Mouse (Mus musculus): ENCODE measurements at regions not wholly inside any gene's neighbourhood (a gene's known extent, or its start where the extent isn't known, plus 50 kb on each side); places are given as distances from the start of the nearest gene placed in this dataset.

GRCm38 (mm10) chr14:67143826-67144225 lies 1134.8 kb upstream of the Gulo start:
- H3K4me3 ChIP-seq (ENCODE audit: low read depth, low read length) = no peak overlapping the region
- H3K27ac ChIP-seq (ENCODE audit: low read depth, low read length) = no peak overlapping the region
- DNase-seq (ENCODE audit: low spot score) = no peak
- H3K9ac ChIP-seq (ENCODE audit: low read depth, low read length) = no peak overlapping the region
- H3K4me1 ChIP-seq (replicated peaks; ENCODE audit: control insufficient read depth, insufficient read depth, low read length) = no peaks in the 10 kb centered on the region; the same call in 1 of the 2 replicates
- no peak for ATAC-seq (ENCODE audit: low FRiP score)
- no peaks in the 10 kb centered on the region for H3K36me3 ChIP-seq (ENCODE audit: control insufficient read depth, insufficient read depth, low read length)
- no peaks in the 10 kb centered on the region for H3K27me3 ChIP-seq (ENCODE audit: control insufficient read depth, insufficient read depth, low read length)
- 53% methylated on average over 6 of the region's 6 CpGs for WGBS
- no peak overlapping the region for H3K4me2 ChIP-seq (replicated peaks; ENCODE audit: low read depth, low read length)
- H3K9me3 ChIP-seq (ENCODE audit: control insufficient read depth, low read length) = no peaks in the 10 kb centered on the region

DNA sequence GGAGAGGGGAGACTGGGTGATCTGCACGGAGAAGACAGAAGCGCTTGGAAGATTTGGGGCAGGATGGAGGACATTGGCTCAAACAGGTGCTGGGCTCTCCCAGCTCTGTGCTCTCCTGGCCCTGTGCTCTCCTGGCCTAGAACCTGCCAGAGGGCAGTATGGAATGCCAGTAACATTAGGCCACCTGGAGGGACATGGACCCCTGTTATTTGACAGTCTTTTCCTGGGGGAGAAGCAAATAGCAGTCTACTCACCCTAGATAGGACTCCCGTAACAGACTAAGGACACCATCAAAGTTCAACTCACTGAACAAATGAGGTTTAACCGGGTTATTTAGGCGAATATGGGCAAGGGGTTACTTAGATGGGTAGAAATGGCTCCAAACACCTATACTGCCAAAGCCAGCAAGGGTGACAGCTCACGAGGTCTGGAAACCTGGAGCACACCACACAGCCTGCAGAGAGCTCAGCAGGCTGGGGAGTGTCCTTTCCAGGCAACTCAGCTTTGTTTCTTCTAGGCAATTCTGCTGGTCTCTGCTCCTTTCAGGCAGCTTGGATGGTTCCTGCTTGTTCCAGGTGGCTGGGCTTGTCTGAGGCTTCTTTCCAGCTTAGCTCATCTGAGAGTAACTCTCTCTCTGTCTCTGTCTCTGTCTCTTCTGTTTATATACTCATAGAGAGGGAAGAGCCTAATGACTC lies 1133.7 kb upstream of the Gulo start:
- Histone ChIP-seq H3K9ac (ENCODE audit: low read depth, low read length) (no peak overlapping the region), H3K9me3 (ENCODE audit: control insufficient read depth, low read length) (no peaks in the 10 kb centered on the region), H3K4me1 (replicated peaks; ENCODE audit: control insufficient read depth, insufficient read depth, low read length) (no peaks in the 10 kb centered on the region; the same call in 1 of the 2 replicates), H3K4me2 (replicated peaks; ENCODE audit: low read depth, low read length) (no peak overlapping the region), H3K4me3 (ENCODE audit: low read depth, low read length) (no peak overlapping the region), H3K27ac (ENCODE audit: low read depth, low read length) (no peak overlapping the region), H3K36me3 (ENCODE audit: control insufficient read depth, insufficient read depth, low read length) (no peaks in the 10 kb centered on the region), H3K27me3 (ENCODE audit: control insufficient read depth, insufficient read depth, low read length) (no peaks in the 10 kb centered on the region)
- 88% methylated on average over 6 of the region's 6 CpGs for WGBS
- ATAC-seq (ENCODE audit: low FRiP score) (no peak), DNase-seq (ENCODE audit: low spot score) (no peak)

GRCm38 (mm10) chr14:67141581-67142441 lies 1132.8 kb upstream of the Gulo start:
- H3K9ac ChIP-seq (ENCODE audit: low read depth, low read length) = no peak overlapping the region
- H3K4me3 ChIP-seq (ENCODE audit: low read depth, low read length) = no peak overlapping the region
- H3K4me1 ChIP-seq (replicated peaks; ENCODE audit: control insufficient read depth, insufficient read depth, low read length) = no peaks in the 10 kb centered on the region; the same call in 1 of the 2 replicates
- no peak overlapping the region for H3K4me2 ChIP-seq (replicated peaks; ENCODE audit: low read depth, low read length)
- H3K36me3 ChIP-seq (ENCODE audit: control insufficient read depth, insufficient read depth, low read length) = no peaks in the 10 kb centered on the region
- ATAC-seq (ENCODE audit: low FRiP score) = no peak
- H3K27ac ChIP-seq (ENCODE audit: low read depth, low read length) = no peak overlapping the region
- H3K27me3 ChIP-seq (ENCODE audit: control insufficient read depth, insufficient read depth, low read length) = no peaks in the 10 kb centered on the region
- 52% methylated on average over 15 of the region's 15 CpGs for WGBS
- no peak for DNase-seq (ENCODE audit: low spot score)
- H3K9me3 ChIP-seq (ENCODE audit: control insufficient read depth, low read length) = no peaks in the 10 kb centered on the region

DNA sequence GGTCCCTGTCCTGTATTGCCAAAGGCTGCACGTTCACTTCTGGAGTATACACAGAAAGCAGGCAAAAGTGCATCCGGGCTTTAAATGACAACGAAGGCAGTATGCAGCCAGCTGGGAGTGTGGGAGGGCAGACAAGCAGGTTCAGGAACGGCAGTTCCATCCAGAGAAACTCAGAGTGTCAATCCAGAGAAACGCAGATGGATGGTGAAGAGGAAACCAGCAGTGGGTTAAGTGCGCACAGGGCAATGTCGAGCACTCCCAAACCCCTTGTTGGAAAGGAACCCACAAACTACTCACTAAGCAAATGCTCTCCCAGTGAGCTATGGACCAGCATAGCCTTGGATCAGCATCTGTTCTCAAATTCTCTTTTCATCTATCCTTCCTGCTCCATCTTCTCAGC lies 1132.1 kb upstream of the Gulo start:
- whole genome bisulfite sequencing = 86% methylated on average over 7 of the region's 7 CpGs
- ATAC-seq (ENCODE audit: low FRiP score) (no peak), DNase-seq (ENCODE audit: low spot score) (no peak)
- H3K4me2 ChIP-seq (replicated peaks; ENCODE audit: low read depth, low read length) = no peak overlapping the region
- H3K4me3 ChIP-seq (ENCODE audit: low read depth, low read length) = no peak overlapping the region
- H3K27ac ChIP-seq (ENCODE audit: low read depth, low read length) = no peak overlapping the region
- H3K36me3 ChIP-seq (ENCODE audit: control insufficient read depth, insufficient read depth, low read length) = no peaks in the 10 kb centered on the region
- no peaks in the 10 kb centered on the region for H3K27me3 ChIP-seq (ENCODE audit: control insufficient read depth, insufficient read depth, low read length)
- H3K9me3 ChIP-seq (ENCODE audit: control insufficient read depth, low read length) = no peaks in the 10 kb centered on the region
- no peaks in the 10 kb centered on the region; the same call in 1 of the 2 replicates for H3K4me1 ChIP-seq (replicated peaks; ENCODE audit: control insufficient read depth, insufficient read depth, low read length)
- H3K9ac ChIP-seq (ENCODE audit: low read depth, low read length) = no peak overlapping the region

- H3K4me3 ChIP-seq (ENCODE audit: low read depth, low read length) = no peak overlapping the region
- DNase-seq (ENCODE audit: low spot score) (no peak), ATAC-seq (ENCODE audit: low FRiP score) (no peak)
- H3K27me3 ChIP-seq (ENCODE audit: control insufficient read depth, insufficient read depth, low read length) = no peaks in the 10 kb centered on the region
- no peak overlapping the region for H3K9ac ChIP-seq (ENCODE audit: low read depth, low read length)
- H3K9me3 ChIP-seq (ENCODE audit: control insufficient read depth, low read length) = no peaks in the 10 kb centered on the region
- no peak overlapping the region for H3K27ac ChIP-seq (ENCODE audit: low read depth, low read length)
- H3K36me3 ChIP-seq (ENCODE audit: control insufficient read depth, insufficient read depth, low read length) = no peaks in the 10 kb centered on the region
- H3K4me2 ChIP-seq (replicated peaks; ENCODE audit: low read depth, low read length) = no peak overlapping the region
- H3K4me1 ChIP-seq (replicated peaks; ENCODE audit: control insufficient read depth, insufficient read depth, low read length) = no peaks in the 10 kb centered on the region; the same call in 1 of the 2 replicates
Measured at GRCm38 (mm10) chr14:67139674-67140073, 1130.7 kb upstream of the Gulo start.

DNA sequence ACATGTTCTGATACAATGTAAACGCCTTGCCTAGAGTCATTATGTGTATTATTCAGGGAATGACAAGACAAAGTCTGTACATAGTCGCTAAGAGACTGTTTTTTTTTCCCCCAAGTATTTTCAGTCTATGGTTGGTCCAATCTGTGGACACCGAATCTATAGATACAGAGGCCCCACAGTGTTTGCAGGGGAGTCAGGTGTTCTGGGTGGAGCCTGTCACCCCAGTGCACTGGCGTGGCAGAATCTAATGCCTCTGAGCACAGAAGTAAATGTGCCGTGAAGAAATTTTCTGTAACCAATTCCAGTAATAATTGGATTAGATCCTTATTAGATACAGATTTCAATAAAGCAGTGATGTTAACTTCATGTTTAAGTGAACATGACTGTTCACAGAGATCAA lies 1130.1 kb upstream of the Gulo start:
- Histone ChIP-seq H3K36me3 (ENCODE audit: control insufficient read depth, insufficient read depth, low read length) (no peaks in the 10 kb centered on the region), H3K4me3 (ENCODE audit: low read depth, low read length) (no peak overlapping the region), H3K4me2 (replicated peaks; ENCODE audit: low read depth, low read length) (no peak overlapping the region), H3K9me3 (ENCODE audit: control insufficient read depth, low read length) (no peaks in the 10 kb centered on the region), H3K27ac (ENCODE audit: low read depth, low read length) (no peak overlapping the region), H3K9ac (ENCODE audit: low read depth, low read length) (no peak overlapping the region), H3K27me3 (ENCODE audit: control insufficient read depth, insufficient read depth, low read length) (no peaks in the 10 kb centered on the region), H3K4me1 (replicated peaks; ENCODE audit: control insufficient read depth, insufficient read depth, low read length) (no peaks in the 10 kb centered on the region; the same call in 1 of the 2 replicates)
- ATAC-seq (ENCODE audit: low FRiP score) (no peak), DNase-seq (ENCODE audit: low spot score) (no peak)
- WGBS = 79% methylated on average over 5 of the region's 5 CpGs

DNA sequence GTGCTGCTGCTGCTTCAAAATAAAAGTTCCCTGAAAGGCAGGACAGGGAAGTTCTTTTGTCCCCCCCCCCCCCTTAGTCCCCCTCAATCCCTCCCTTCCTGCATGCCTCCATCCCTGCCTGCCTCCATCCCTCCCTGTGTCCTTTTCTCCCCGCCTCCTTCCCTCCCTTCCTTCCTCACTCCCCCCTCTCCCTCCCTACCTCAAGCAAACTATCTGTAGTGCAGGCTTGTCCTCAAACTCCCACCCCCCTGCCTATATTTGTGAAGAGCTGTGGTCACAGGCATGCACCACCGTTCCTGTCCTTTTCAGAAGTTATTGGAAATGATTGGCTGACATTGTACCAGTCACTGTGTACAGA lies 1127.1 kb upstream of the Gulo start:
- H3K9ac ChIP-seq (ENCODE audit: low read depth, low read length) = no peak overlapping the region
- peak; percentile 38; the same call in 1 of the 2 replicates for ATAC-seq (ENCODE audit: low FRiP score)
- H3K4me2 ChIP-seq (replicated peaks; ENCODE audit: low read depth, low read length) = no peak overlapping the region
- H3K36me3 ChIP-seq (ENCODE audit: control insufficient read depth, insufficient read depth, low read length) = no peaks in the 10 kb centered on the region
- DNase-seq (ENCODE audit: low spot score) = no peak
- H3K27me3 ChIP-seq (ENCODE audit: control insufficient read depth, insufficient read depth, low read length) = no peaks in the 10 kb centered on the region
- no peak overlapping the region for H3K4me3 ChIP-seq (ENCODE audit: low read depth, low read length)
- 25% methylated on average over 1 of the region's 2 CpGs for WGBS
- no peak overlapping the region for H3K27ac ChIP-seq (ENCODE audit: low read depth, low read length)
- no peaks in the 10 kb centered on the region for H3K9me3 ChIP-seq (ENCODE audit: control insufficient read depth, low read length)
- H3K4me1 ChIP-seq (replicated peaks; ENCODE audit: control insufficient read depth, insufficient read depth, low read length) = no peaks in the 10 kb centered on the region

- Histone ChIP-seq H3K4me2 (replicated peaks; ENCODE audit: low read depth, low read length) (no peak overlapping the region), H3K4me1 (replicated peaks; ENCODE audit: control insufficient read depth, insufficient read depth, low read length) (no peaks in the 10 kb centered on the region), H3K4me3 (ENCODE audit: low read depth, low read length) (no peak overlapping the region), H3K36me3 (ENCODE audit: control insufficient read depth, insufficient read depth, low read length) (no peaks in the 10 kb centered on the region), H3K9ac (ENCODE audit: low read depth, low read length) (no peak overlapping the region), H3K27me3 (ENCODE audit: control insufficient read depth, insufficient read depth, low read length) (no peaks in the 10 kb centered on the region), H3K9me3 (ENCODE audit: control insufficient read depth, low read length) (no peaks in the 10 kb centered on the region), H3K27ac (ENCODE audit: low read depth, low read length) (no peak overlapping the region)
- DNase-seq (ENCODE audit: low spot score) (peak; percentile 28), ATAC-seq (ENCODE audit: low FRiP score) (peak; percentile 56)
- 46% methylated on average over 18 of the region's 18 CpGs for WGBS
Measured at GRCm38 (mm10) chr14:67135221-67136140, 1126.5 kb upstream of the Gulo start.
